Mouse (Mus musculus) megakaryocyte, embryonic 14.5 days (primary cell): ENCODE results near the gene Mettl7b.

Experiments used
- FLI1 ChIP-seq: IDR thresholded peaks from 2 replicates; pipeline ENCODE4 v1.6.1; 2012; ENCODE audit warnings: low read length, inconsistent platforms, mixed read lengths
- GATA1 ChIP-seq: IDR thresholded peaks from 3 replicates; pipeline ENCODE4 v1.6.1; 2012; ENCODE audit warnings: mixed read lengths, low read length, inconsistent platforms, borderline replicate concordance

DNA sequence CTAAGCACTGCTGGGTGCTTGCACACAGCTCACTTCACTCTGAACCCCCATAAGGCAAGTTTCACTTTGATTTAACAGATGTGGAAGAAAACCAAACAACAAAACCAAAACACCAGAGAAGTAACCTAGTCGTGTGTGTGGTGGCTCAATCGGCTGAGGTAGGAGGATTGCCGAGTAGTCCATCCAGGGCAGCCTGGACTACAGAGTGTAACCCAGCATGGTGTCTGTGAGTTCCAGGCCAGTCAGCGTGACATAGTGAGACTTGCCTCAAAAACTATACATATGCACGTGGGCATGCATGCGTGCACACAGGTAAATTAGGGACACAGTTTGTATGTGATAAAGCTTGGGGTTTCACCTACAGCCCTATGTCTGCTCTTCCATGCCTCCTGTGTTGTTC is 43.4 kb downstream of the Mettl7b start:
- TF ChIP-seq GATA1 (no peak), FLI1 (no peak)
